Mouse (Mus musculus) intestine, postnatal 0 days (tissue): ENCODE results near the gene Plagl2. TPM values are rescaled to one million over a fixed set of nuclear protein-coding genes. Genes with fewer than 3 reads are reported as not detected.
A peak's percentile ranks its signal among the peaks of the same experiment; 100 is the strongest.

Experiments
- ATAC-seq: fragments of 200-750 bp; cut with Nextera tagmentation; 2 replicates; pipeline ENCODE4 v1.8.0; 2017; ENCODE audit warnings: mild to moderate bottlenecking, moderate TSS enrichment, moderate library complexity
- H3K27ac ChIP-seq: fragments of 300-500 bp; sonication (generic); 2 replicates; pipeline ENCODE4 v1.5.1; 2014; ENCODE audit warnings: mild to moderate bottlenecking, low read depth, low read length, moderate library complexity
- H3K27me3 ChIP-seq: fragments of 300-500 bp; sonication (generic); replicated peaks from 2 replicates; pipeline ENCODE4 v1.6.1; 2014; ENCODE audit warnings: low read length, mixed read lengths; ENCODE audit not compliant: control insufficient read depth, insufficient read depth
- H3K36me3 ChIP-seq: fragments of 300-500 bp; sonication (generic); 2 replicates; pipeline ENCODE4 v1.6.1; 2014; ENCODE audit warnings: mild to moderate bottlenecking, moderate library complexity; ENCODE audit not compliant: control insufficient read depth, insufficient read depth
- H3K4me1 ChIP-seq: fragments of 300-500 bp; sonication (generic); replicated peaks from 2 replicates; pipeline ENCODE4 v1.6.1; 2014; ENCODE audit warnings: antibody characterized with exemption, low read length, mixed read lengths; ENCODE audit not compliant: control insufficient read depth, insufficient read depth
- H3K4me2 ChIP-seq: fragments of 300-500 bp; sonication (generic); replicated peaks from 2 replicates; pipeline ENCODE4 v1.6.1; 2014; ENCODE audit warnings: low read depth, mild to moderate bottlenecking, moderate library complexity
- H3K4me3 ChIP-seq: fragments of 300-500 bp; sonication (generic); 2 replicates; pipeline ENCODE4 v1.5.1; 2014; ENCODE audit warnings: low read depth, low read length
- H3K9ac ChIP-seq: fragments of 300-500 bp; sonication (generic); 2 replicates; pipeline ENCODE4 v1.6.1; 2014; ENCODE audit warnings: mild to moderate bottlenecking, low read depth, low read length
- H3K9me3 ChIP-seq: fragments of 300-500 bp; sonication (generic); 2 replicates; pipeline ENCODE4 v1.6.1; 2016; ENCODE audit warnings: mixed run types; ENCODE audit not compliant: control insufficient read depth
- CTCF ChIP-seq: sonication (generic); IDR thresholded peaks from 2 replicates; pipeline ENCODE4 v1.5.1; 2016; ENCODE audit warnings: low read depth, mild to moderate bottlenecking, control low read depth, antibody characterized with exemption, moderate library complexity
- WGBS: fragments of 180-500 bp; shearing (Covaris S2); extraction: QIAGEN DNeasy Blood & Tissue Kit; methylation state at CpG from one replicate; pipeline ENCODE4 v1.1.7; 2014; 5-methylcytosine and 5-hydroxymethylcytosine counted together
- polyA plus RNA-seq: library from polyadenylated mRNA; unstranded; fragments of >200 nt; fragmentation: Nextera tagmentation; extraction: Ambion mirVana; gene quantifications from 2 replicates; pipeline ENCODE4 v1.2.1, GENCODE M21; 2015

Plagl2 gene
- polyA plus RNA-seq, 1 experiment from 2014 or later, result 54.4 TPM

DNA sequence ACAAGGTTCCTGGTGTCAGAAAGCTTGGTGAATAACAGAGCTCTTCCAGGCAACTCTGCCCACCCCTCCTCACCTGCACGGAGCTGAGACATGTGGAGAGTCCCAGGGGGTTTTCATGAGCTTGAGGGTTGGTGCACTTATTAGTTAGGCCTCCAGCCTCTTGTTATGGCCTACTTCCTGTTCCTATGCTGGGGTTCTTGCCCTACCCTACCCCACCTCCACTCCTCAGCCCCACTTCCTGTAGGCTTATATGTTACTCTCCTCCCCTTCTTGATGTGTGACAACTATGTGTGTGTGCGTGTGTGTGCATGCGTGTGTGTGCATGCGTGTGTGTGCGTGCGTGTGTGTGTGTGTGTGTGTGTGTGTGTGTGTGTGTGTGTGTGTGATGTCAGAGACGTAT, 21.8 kb upstream of the Plagl2 start:
- peaks cover 75% of the 10 kb centered on the region for H3K36me3 ChIP-seq

DNA sequence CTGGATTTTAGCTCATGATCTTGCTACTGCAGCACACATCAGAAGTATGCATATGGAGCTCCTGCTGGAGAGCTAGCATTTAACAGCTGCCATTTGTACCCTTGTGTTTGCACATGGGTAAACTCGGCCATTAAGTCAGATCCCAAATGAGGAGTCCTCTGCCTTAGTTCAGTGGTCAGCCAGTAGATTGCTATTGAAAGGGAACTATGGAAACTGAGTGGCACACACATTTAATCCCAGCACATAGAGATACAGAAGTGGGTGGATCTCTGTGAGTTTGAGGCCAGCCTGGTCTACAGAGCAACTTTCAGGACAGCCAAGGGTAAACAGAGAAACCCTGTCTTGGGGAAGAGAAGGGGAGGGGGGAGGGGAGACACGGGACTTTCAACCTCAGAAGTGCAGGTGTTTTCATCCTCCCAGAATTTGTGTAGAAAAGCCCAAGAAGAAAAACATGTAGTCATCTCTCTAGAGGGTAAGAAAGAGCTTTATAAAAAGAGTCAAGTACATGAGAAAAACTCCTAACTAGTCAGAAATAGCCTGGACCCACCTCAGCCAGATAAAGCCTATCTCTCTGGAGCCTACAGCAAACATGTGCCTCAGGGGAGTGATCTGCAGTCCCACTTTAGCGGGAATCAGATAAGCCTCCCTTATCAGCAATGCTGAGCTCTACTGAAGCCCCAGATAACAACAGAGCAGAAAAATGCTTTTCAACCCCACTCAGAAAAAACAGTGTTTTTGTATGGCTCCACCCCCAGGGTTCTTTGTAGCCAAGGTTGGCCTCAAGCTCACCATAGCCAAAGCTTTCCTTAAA, 18.8 kb upstream of the Plagl2 start:
- Histone ChIP-seq H3K9ac (peak overlapping the region; percentile 17; the same call in 1 of the 2 replicates), H3K4me1 (peaks cover 8% of the 10 kb centered on the region; the same call in 1 of the 2 replicates), H3K4me2 (peak overlapping the region; percentile 30; the same call in 1 of the 2 replicates), H3K9me3 (no peaks in the 10 kb centered on the region), H3K27ac (peak overlapping the region; percentile 83), H3K36me3 (peaks cover 49% of the 10 kb centered on the region), H3K4me3 (no peak overlapping the region), H3K27me3 (no peaks in the 10 kb centered on the region)
- ATAC-seq, result no peak
- 29% methylated on average over 3 of the region's 3 CpGs for WGBS
- TF ChIP-seq CTCF, result no peak

More for the DNA sequence above, 21.8 kb upstream of the Plagl2 start:
- TF ChIP-seq CTCF, result no peak
- no peaks in the 10 kb centered on the region for H3K27me3 ChIP-seq
- peaks cover under 1% of the 10 kb centered on the region; the same call in 1 of the 2 replicates for H3K4me1 ChIP-seq
- H3K27ac ChIP-seq, result no peak overlapping the region
- no peak overlapping the region for H3K4me3 ChIP-seq
- WGBS, result 84% methylated on average over 7 of the region's 7 CpGs
- H3K9me3 ChIP-seq, result no peaks in the 10 kb centered on the region
- no peak overlapping the region for H3K4me2 ChIP-seq
- H3K9ac ChIP-seq, result no peak overlapping the region
- ATAC-seq, result no peak

DNA sequence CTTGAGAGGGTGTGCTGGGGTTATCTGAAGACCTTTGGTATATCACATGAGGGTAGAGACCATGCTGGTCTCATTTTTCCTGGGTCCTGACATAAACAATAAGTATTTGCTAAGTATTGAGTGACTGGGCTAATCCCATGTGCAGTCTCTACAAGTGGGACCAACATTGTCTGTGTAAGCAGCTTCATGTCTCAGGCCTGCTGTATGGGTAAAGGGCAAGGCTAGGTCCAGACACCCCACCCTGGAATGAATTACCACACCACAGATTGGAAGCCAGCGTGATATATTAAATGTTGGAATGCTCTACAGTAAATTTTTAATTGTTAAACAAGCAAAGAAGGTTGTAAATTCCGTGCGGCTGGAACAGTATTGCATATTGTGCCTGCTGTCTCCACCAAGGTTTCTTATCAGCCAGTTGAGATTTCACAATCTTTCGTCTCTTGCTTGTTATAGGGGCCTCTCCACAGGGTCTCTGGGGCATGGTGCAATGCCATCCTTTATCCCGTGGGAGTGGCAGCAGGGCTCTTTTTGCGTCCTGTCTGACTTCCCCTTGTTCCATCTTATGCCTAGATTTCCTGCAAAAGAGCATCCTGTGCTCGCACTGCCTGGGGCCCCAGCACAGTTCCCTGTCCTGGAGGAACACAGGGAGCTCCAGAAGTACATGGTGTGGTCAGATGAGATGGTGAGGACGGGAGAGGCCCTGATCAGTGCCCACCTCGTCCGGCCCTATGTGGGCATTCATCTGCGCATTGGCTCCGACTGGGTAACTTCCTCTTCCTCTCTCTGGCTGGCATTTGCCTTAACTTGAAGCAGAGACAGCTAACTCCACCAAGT, 18.0 kb upstream of the Plagl2 start:
- H3K36me3 ChIP-seq, result peaks cover 41% of the 10 kb centered on the region
- TF ChIP-seq CTCF, result no peak
- no peak overlapping the region for H3K4me3 ChIP-seq
- H3K9me3 ChIP-seq, result no peaks in the 10 kb centered on the region
- WGBS, result 36% methylated on average over 12 of the region's 12 CpGs
- peak overlapping the region; percentile 17; the same call in 1 of the 2 replicates for H3K9ac ChIP-seq
- peaks cover 8% of the 10 kb centered on the region; the same call in 1 of the 2 replicates for H3K4me1 ChIP-seq
- peak overlapping the region; percentile 88 for H3K27ac ChIP-seq
- peak; percentile 95 for ATAC-seq
- no peaks in the 10 kb centered on the region for H3K27me3 ChIP-seq
- peak overlapping the region; percentile 30; the same call in 1 of the 2 replicates for H3K4me2 ChIP-seq

DNA sequence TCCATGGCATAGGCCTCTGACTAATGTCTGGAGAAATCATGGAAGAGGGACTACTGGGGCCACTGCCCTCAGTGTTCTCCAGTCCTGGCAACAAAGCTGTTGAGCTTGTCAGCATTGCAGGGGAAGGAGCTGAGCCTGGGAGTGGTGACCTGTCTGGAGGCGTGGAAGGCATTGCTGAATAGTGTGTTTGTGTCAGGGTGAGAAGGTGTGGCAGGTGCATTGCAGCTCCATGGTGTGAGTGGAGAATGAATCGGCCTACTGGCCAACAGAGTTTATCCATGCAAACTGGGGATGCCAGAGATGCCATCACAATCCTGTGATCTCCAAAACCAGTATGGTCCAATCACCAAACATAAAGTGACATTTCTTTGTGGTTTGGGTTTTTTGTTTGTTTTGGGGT, 15.4 kb upstream of the Plagl2 start:
- H3K36me3 ChIP-seq, result peaks cover 21% of the 10 kb centered on the region
- H3K4me2 ChIP-seq, result no peak overlapping the region
- H3K4me1 ChIP-seq, result peaks cover 8% of the 10 kb centered on the region; the same call in 1 of the 2 replicates
- 51% methylated on average over 2 of the region's 2 CpGs for WGBS
- no peaks in the 10 kb centered on the region for H3K9me3 ChIP-seq
- no peaks in the 10 kb centered on the region for H3K27me3 ChIP-seq
- TF ChIP-seq CTCF, result no peak
- H3K27ac ChIP-seq, result 0 out of 2 replicates have a peak overlapping the region, but pooled peaks have one; percentile 46
- H3K9ac ChIP-seq, result no peak overlapping the region
- no peak overlapping the region for H3K4me3 ChIP-seq
- ATAC-seq, result peak; percentile 7; the same call in 1 of the 2 replicates

DNA sequence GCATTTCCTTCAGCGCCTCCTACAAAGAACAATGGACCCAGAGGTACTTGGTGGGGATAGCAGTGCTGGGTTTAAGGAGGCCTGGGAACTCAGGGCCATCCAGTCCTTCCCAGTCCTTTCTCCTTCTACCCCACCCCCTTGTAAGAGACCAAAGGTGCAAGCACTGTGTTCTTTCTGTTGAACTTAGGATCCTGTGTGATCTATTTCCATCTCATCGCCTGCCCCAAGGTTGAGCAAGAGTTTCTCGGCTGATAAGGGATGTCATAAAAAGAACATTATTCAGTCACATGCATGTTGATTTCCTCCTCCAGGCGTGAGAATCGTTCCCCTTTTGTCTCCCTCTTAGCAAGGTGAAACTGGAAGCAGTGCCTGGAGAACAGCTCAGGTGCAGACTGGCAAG, 8.5 kb upstream of the Plagl2 start:
- peak; percentile 98 for ATAC-seq
- H3K4me3 ChIP-seq, result no peak overlapping the region

DNA sequence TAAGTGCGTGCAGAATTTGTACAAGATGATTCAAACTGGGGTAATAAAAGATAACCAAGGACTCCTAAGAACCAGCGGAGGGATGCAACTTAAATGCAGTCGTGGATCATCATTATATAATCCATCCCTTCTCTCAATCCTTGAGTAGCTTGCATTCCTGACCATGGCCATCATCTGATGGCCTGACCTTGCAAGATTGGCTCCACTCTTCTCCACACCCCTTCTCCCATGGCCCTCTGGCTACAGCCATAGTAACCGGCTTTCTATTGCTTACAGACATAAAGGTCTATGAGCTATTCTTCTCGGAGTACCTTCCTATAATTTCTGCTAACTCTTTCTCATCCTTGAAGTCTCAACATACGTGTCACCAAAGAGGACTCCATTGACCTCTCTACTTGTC, 930 bp upstream of the Plagl2 start:
- Histone ChIP-seq H3K27me3 (no peaks in the 10 kb centered on the region), H3K4me3 (peak overlapping the region; percentile 95), H3K36me3 (peaks cover 18% of the 10 kb centered on the region), H3K9ac (peak overlapping the region; percentile 99; the same call in 1 of the 2 replicates), H3K4me1 (peaks cover 10% of the 10 kb centered on the region), H3K4me2 (peak overlapping the region; percentile 77), H3K27ac (peak overlapping the region; percentile 99), H3K9me3 (no peaks in the 10 kb centered on the region)
- no peak for ATAC-seq
- no peak for TF ChIP-seq CTCF
- WGBS, result 30% methylated on average over 6 of the region's 6 CpGs

More for the DNA sequence above, 8.5 kb upstream of the Plagl2 start:
- no peak overlapping the region for H3K4me2 ChIP-seq
- peak overlapping the region; percentile 93 for H3K27ac ChIP-seq
- peak overlapping the region; percentile 26; the same call in 1 of the 2 replicates for H3K9ac ChIP-seq
- H3K4me1 ChIP-seq, result peaks cover 3% of the 10 kb centered on the region; the same call in 1 of the 2 replicates
- WGBS, result 40% methylated on average over 5 of the region's 5 CpGs
- H3K36me3 ChIP-seq, result peaks cover 33% of the 10 kb centered on the region
- no peaks in the 10 kb centered on the region for H3K27me3 ChIP-seq
- H3K9me3 ChIP-seq, result no peaks in the 10 kb centered on the region
- TF ChIP-seq CTCF, result no peak
